Mouse (Mus musculus) layer of hippocampus, postnatal 10 days (tissue): ENCODE measurements at regions not wholly inside any gene's neighbourhood (a gene's known extent, or its start where the extent isn't known, plus 50 kb on each side); places are given as distances from the start of the nearest gene placed in this dataset.

Source experiments
- DNase-seq, 2 experiments: peaks; one replicate each; pipeline ENCODE4 v3.0.0; 2021; ENCODE audit warnings: low spot score in 2 of 2

DNA sequence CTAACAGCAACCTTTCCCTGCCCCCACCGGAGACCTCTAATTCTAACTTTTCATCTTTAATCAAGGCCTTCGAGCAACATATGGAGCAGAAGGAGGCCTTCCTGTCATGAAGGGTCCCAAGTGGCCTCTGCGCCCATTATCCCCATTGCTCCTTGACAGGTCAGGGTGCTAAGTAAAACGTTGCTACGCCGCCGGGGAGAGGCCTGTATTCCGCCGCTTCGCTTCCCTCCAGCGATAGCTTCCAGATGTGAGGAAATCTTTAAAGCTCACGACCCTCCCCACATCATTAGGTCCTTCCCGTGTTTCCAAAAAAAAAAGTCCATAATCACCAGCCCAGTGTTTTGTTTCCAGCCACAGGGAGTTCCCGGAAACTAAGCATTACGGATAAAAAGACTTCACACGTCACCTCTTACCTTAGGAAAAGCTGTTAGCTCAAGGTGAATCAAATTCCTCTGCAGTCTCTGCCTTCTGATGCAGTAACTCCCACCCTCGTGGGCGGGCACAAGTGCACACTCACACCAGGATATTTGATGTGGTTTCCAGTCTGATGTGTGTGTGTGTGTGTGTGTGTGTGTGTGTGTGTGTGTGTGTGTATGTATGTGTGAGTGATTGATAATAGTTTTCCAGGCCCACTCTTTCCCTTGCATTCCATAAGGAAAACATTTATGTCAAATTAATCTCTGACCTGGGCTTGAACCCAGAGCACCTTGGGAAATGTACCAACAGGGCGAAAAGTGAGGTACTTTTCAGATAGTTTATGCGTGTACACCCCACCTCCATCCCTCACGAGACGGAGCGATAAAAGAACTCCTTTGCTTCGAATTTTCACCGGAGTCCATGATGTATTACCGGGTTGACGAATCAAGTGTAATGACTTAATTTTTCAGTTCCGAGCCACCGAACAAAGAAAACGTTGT, 107.5 kb downstream of the Gm45692 start:
- DNase-seq: no peak

GRCm38 (mm10) chr8:26227529-26227895, 108.2 kb downstream of the Gm45692 start:
- no peak for DNase-seq

DNA sequence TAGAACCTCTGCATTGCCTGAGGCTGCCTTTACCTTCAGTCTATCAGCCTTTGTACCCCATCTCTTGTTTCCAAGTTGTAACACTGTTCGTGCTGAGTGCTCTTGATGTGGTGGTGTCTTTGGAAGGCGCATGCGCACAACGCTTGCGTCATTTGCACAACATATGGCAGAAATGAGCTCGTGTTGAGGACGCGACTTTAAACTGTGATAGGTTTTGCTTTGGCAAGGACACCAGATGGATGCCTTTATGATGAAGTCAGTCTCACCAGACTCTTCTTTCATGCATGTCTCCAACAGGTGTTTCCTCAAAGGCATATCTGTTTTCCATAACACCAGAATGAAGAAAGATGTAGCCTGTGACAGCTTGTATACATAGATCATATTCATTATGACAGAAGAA, 110.2 kb downstream of the Gm45692 start:
- no peak for DNase-seq

- DNase-seq: no peak
Measured at GRCm38 (mm10) chr8:26239075-26239474, 119.7 kb downstream of the Gm45692 start.

DNA sequence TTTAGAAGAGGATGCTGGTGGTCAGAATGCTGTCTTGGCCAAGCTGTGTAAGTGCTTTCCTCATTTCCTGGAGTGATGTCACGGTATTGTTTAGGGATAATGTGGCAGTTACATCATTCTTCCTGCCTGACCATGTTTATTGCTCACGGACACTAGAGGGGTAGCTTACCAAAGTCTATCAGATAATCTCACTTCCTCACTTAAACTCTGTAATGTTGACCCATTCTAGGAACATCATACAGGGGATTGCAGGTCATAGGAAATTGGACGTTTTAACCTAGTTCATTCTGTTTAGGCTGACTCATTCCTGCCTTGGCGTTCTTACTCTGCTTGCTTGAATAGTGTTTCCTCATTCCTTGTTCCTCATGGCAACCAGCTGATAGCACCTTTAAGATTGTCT, 120.3 kb downstream of the Gm45692 start:
- DNase-seq: no peak

DNA sequence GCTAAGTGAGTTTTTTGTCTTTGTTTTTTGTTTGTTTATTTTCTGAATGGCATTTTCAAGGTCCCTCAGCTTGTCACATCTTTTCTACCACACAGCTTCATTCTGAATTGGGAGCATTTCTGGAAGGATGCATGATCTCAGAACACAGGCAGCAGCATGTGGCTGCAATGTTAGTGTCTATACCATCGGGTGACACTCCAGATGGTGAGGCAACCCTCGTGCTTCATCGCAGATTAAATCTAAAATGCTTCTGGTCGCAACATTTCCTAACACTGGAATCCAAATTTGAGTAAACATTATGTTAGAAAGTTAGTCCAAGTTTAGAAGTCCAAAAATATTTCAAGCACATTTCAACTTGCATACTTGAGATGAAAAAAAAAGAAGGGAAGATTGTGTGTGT, 124.4 kb downstream of the Gm45692 start:
- DNase-seq: no peak

GRCm38 (mm10) chr8:26244308-26244707, 125.0 kb downstream of the Gm45692 start:
- DNase-seq: no peak

DNA sequence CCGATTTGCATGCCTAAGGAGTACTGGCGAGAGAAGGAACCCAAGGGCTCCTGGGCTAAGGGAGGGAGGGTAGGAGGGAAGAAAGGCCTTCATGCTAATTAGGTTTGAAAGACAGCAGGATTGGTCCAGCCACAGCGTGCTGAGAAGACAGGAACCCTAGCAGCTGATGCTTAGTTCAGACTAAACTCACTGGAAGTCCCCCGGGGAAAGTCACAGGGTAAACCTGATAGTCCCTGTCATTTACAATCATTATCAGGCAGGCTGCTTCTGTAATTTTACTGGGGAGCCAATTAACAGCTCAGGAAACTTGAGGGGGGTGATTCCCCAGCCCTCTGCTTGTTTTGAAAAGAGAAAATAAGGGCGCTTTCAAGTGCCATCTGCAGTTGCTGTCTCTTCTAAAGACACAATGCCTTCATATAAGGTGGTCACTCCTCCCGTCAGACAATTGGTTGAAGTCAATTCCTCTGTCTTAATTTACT, 135.9 kb downstream of the Gm45692 start:
- DNase-seq: no peak

GRCm38 (mm10) chr8:26260294-26260693, 141.0 kb downstream of the Gm45692 start:
- no peak for DNase-seq

- no peak for DNase-seq
Measured at GRCm38 (mm10) chr8:26262536-26262935, 143.2 kb downstream of the Gm45692 start.

GRCm38 (mm10) chr8:26264869-26265321, 145.6 kb downstream of the Gm45692 start:
- DNase-seq: no peak

DNA sequence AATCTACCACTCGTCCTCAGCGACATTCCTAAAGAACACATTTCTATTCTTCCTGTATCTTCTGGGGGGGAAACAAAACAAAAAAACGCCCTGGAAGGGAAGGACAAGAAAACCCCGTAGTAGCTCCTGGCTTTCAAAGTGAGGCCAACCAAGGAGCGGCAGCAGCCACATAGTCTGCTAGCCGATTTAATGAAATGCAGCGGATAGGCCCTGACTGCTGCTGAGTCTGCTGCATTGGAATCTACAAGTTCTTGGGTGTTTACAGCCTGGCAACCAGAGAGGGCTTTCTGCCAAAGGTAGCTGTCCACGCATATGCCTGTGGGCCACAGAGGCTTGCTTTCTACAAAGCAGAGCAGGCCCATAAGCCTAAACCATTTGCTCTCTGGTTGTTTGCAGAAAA, 146.0 kb downstream of the Gm45692 start:
- DNase-seq: no peak

GRCm38 (mm10) chr8:26266384-26266783, 147.1 kb downstream of the Gm45692 start:
- DNase-seq: no peak

DNA sequence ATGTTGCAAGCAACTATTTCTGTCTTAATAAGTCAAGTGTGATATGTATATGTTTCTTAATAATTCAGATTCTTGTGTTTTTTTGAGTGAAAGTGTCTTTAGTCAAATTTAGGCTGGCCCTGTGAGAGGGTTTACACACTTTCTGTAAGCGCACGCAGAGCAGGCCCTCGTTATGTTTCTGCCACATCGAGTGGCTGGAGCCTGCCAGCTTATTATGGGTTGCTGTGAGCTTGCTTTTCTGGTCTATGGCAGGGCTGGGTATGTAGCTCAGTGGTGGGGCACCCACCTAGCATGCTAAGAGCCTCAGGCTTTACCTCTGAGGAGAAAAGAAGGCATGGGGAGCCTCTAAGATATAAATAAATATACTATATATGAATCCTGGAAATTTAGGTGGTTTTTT, 148.2 kb downstream of the Gm45692 start:
- DNase-seq: no peak

DNA sequence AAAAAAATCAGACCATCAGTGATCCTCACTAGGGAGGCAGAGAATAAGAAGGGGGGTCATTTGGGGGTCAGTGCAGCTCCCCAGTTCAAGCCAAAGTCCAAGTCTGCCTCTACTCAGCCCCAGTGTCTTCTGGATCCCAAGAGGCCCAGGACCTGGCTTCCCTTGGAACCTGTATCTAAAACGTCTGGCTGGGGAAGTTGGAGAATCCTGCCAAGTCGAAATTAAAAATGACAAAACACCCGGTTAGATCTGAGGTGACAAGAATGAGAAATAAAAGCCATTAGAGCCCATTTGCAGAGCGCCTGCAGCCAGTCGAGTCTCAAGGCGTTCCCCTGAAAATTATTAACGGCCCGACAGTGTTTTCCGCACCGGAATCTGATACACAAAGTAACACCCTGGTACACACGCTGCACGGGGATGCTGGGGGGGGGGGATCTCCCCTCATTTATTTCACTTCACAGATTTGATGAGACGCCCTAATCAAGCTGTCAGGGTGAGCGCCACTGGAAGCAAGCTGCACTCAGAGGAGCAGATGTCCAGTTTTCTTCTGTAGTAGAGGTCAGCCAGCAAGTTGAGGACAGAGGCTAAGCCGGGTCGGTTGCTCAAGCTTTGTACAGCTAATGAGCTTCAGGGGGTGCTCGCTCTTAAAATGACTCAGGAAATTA, 149.5 kb downstream of the Gm45692 start:
- DNase-seq: no peak

GRCm38 (mm10) chr8:26272110-26272509, 152.8 kb downstream of the Gm45692 start:
- DNase-seq: no peak

- no peak for DNase-seq
Measured at GRCm38 (mm10) chr8:26272675-26273414, 153.5 kb downstream of the Gm45692 start.

GRCm38 (mm10) chr8:26273415-26273760, 154.1 kb downstream of the Gm45692 start:
- no peak for DNase-seq

DNA sequence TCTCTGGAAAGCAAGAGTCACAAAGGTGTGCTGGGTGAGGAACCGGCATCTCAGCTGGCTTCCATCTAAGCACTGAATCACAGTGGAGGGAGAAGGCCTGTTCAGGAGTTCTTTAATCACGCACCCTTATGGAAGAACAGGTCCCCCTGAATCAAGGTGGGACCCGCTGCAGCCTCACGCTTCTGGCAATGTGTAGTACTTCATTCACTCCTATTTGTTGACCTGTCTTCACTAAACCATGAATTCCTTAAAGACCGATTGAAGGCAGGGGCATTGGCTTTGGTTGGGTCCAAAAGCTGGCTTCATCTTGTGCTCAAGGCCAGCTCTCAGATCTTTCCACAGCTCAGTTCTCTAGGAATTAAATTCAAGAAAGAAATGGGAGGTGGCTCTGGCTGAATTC, 154.5 kb downstream of the Gm45692 start:
- DNase-seq: no peak

- DNase-seq: no peak
Measured at GRCm38 (mm10) chr8:26274481-26274880, 155.1 kb downstream of the Gm45692 start.

DNA sequence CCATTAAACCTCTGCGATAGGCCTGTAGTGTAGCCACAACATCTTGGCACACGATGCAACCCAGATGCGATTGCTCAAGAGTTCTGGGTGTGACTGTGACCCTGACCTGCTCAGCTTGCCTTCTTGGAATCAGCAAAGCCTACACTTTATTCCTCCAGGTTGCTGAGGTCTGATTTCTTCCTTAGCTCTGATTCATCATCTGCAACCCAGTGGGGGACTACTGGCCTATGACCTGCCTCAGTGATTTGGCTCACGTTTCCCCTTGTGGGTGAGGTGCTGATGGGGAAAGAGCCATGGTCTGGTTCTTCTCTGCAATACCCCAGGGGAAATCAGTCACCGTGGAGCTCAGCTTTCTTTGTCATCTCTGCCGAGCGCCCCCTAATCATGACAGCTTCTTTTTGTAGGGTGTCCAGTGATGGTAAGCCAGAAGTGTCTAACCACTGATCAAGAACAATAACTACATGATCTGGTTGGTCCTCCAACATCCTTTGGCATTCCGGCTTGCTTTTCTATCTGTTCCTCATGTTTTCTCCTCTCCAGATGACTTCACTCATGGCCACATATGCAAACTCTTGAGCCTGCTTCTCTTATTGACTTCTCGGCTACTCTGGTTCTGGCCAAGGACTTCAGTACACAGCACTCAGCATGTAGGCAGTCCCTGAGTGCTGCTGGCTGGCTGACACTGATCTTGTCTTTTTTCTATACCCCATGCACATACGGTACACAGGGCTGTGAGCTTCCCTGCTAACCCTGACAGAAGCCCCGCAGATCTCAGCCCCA, 163.0 kb downstream of the Gm45692 start:
- no peak for DNase-seq
